Mouse (Mus musculus) intestine, embryonic 16.5 days (tissue): ENCODE measurements around the gene Ptpn3. TPM values are rescaled to one million over a fixed set of nuclear protein-coding genes. Genes with fewer than 3 reads are reported as not detected.

Source experiments
- polyA plus RNA-seq: library from polyadenylated mRNA; unstranded; fragments of >200 nt; fragmentation: Nextera tagmentation; extraction: Ambion mirVana; gene quantifications from 2 replicates; pipeline ENCODE4 v1.2.1, GENCODE M21; 2015

Gene Ptpn3
- polyA plus RNA-seq, 1 experiment from 2014 or later, result 8.5 TPM

Other genes starting within 250 kb of the Ptpn3 start
- 13.9 and 16.6 TPM in 2 replicates for gene Epb41l4b, start 158.4 kb downstream of the Ptpn3 start, polyA plus RNA-seq
- 2.7 and 2.9 TPM in 2 replicates for gene Palm2, start 132.4 kb upstream of the Ptpn3 start, polyA plus RNA-seq